Mouse (Mus musculus): Measurements from ENCODE around the gene F2r.

Gene F2r

DNA sequence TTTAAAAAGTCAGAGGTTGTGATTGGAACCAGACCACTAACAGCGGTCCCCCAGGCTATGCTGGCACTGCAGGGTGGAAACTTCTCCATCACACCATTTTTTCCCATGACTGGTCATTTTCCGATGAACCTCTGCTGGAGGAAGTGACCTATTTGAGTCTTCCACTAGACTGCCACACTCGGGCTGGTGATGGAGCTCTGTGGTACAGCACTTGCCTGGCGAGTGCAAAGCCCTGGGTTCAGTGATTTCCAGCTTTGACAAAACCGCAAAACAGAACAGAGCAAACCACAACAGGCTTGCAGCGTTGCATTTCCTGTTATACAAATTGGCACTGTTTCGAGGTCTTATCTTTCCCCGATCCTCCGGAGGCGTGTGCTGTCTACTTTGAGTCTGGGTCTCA lies 25.4 kb downstream of the F2r start:
- DNase-seq = no peak

- no peak for DNase-seq
Observed at GRCm38 (mm10) chr13:95591606-95592005, 26.7 kb downstream of the F2r start.

GRCm38 (mm10) chr13:95587628-95588027 lies 30.7 kb downstream of the F2r start:
- no peak for DNase-seq

DNA sequence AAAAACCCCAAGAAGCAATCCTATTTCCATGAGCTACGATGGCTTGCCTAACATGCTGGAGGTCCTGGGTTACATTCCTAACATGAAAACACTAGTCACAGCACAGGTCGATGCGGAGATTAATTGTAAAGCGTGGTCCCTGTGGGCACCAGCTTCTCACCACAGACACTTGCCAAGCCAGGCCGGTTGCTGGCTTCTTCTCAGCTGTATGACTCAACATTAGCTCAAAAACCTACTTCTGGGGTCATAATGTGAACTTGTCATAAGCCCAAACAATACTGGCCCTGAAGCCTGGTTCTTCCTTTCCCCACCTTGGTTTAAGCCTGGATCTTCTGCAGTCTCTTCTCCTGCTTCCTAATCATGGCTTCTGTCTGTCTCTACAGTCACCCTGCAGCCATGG lies 33.4 kb downstream of the F2r start:
- DNase-seq = no peak

DNA sequence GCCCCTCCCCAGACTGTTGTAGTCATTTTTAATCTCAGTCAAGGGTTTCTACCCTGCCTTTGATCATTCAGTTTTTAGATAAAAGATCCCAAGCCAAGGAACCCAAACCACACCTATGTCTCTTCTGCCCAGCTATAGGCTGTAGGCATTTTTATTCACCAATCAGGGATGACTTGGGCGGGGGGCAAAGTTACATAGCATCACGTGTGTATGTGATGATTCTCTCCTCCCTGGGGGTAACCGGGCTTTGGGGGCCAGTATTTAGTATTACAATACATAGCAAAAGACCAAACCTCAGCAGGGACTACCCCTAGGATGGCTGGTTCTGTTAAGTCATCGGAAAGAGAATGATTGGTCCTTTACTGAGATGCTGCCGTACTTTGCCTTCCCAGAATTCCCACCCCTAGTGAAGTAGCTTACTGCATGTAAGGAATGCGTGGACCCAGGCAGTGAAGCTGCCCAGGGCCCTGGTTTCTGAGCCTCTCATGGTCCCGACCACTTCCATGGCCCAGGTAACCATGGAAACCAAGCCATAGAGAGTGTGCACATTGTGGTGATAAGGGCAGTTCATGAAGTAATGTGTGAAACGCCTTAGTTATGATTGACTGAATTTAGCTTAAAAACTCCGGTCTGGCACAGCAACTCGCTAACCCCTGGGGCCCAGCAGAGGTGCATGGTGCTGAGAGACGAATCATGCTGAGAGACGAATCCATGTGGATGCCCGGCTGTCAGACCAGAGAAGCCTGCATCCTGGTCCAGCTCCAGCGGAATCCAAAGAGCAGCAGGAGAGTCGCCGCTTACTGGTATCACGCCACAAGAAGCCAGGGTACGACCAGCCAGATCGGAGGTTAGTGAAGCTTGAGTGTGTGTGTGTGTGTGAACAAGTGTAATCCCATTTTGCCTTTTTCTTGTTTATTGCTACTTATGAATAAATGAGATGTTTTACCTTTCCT lies 34.8 kb downstream of the F2r start:
- no peak for DNase-seq

DNA sequence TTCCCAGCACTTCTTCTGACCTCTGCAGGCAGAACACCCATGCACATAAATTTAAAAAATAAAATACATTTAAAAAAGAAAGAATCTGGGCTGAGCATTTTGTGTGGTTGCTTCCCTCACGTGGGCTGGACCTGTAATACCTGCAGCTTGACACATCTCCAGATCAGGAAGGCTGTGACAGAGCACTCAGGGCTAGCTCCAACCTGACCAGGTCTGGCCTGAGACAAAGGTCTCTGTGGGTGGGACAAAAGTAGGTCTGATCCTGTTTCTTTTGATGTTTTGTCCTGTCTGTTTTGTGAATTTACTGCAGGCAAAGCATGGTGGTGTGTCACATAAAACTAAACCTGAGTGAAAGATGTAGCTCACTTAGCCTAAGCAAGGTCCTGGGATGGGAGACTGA lies 36.4 kb downstream of the F2r start:
- DNase-seq = no peak

DNA sequence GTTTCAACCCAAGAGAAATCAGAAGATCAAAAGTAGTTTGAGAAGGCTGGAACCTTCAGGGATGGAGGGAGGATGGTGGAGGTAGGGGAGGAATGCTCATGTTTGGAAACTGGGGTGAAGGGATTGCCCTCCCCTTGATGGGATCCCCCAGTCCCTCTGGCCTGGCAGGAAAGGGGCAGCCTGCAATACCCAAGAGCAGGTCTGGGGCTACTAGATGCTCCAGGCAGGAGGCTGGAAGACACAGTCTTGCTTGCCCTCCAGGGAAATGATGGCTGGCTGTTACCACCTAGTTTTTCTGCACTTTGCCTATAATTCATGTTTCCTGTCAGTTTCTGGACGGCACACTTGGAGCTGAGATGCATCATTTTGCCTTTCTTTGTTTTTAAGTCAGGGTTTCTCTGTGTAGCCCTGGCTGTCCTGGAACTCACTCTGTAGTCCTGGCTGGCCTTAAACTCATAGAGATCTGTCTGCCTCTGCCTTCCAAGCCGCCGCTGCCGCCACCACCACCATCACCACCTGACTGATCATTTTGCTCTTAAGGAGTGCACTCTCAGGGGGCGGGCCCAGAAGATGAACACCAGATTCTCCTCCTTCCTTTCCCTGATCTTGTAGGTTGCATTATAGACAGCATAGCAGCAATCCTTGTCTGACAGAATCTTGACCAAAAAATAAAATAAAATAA lies 40.1 kb downstream of the F2r start:
- DNase-seq = no peak

DNA sequence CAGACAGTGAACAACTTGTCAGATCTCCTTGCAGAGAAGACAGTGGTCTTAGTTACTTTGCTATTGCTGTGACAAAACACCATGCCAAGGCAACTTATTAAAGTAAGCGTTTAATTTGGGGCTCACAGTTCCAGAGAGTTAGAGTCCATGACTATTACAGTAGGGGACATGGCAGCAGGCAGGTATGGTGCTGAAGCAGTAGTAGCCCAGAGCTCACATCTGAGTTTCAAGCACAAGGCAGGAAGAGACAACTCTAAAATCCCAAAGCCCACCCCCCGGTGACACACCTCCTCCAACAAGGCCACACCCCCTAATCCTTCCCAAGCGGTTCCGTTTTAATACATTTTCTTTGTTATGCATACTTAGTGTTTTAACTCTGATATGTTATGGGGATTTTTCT lies 47.4 kb downstream of the F2r start:
- no peak for DNase-seq

- DNase-seq = no peak
Observed at GRCm38 (mm10) chr13:95569326-95569725, 49.0 kb downstream of the F2r start.

GRCm38 (mm10) chr13:95568336-95568735 lies 50.0 kb downstream of the F2r start:
- no peak for DNase-seq

DNA sequence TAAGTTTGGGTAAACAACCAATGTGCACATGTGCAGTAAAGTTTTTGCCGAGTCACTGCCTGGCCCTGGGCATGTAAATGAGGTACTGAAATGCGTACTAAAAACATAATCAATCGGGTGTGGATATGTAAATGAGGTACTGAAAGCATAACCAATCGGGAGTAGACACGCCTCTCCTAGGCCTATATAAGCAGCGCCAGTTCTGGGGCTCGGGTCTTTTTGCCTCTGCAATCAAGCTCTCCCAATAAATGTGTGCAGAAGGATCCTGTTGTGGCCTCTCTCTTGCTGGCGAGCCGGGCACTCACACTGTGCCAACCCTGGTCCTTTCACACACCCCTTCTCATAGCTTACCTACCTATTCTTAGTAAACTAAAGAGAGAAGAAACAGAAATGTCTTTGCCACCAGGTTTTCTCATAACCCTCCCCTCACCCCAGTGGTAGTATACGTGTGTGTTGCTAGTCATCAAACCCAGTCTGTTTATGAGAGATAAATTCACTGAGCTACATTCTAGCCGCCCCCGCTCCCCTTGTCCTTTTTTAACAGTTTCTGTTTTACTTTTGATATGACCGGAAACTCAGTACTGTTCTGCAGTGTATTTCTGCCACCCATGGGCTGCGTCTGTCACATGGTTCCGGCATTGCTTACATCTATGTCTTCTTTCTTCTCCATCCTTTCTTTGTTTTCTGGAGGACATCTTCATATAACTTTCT lies 51.3 kb downstream of the F2r start:
- no peak for DNase-seq

DNA sequence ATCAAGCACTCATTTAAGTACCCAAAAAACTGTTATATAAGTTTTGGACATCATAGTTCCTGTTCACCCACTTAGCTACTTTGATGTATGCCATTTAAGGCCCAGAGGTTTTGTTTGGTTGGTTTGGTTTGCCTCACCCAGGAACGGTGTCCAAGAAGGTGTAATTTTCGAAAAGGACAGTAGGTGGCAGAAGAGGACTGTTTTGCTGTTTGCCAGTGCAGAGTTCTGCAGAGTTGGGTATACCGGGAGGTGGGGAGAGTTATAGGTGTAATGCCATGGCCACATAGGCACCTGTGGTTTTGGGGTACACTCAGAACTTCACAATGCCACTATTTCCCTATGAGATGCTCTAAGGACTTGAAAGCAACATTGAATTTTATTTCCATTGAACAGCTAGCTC lies 54.6 kb downstream of the F2r start:
- DNase-seq = peak; percentile 35 to 86

GRCm38 (mm10) chr13:95563066-95563610 lies 55.1 kb downstream of the F2r start:
- DNase-seq = no peak

GRCm38 (mm10) chr13:95557326-95557725 lies 61.0 kb downstream of the F2r start:
- no peak for DNase-seq

GRCm38 (mm10) chr13:95553885-95554492 lies 64.3 kb downstream of the F2r start:
- peak in 1 of 2 experiments; percentile 42 for DNase-seq

All from lung, postnatal 4 days (tissue).